Mouse (Mus musculus) megakaryocyte, embryonic 14.5 days (primary cell): ENCODE data around the gene Yars.

Source experiments
- FLI1 ChIP-seq: IDR thresholded peaks from 2 replicates; pipeline ENCODE4 v1.6.1; 2012; ENCODE audit warnings: low read length, inconsistent platforms, mixed read lengths
- GATA1 ChIP-seq: IDR thresholded peaks from 3 replicates; pipeline ENCODE4 v1.6.1; 2012; ENCODE audit warnings: mixed read lengths, low read length, inconsistent platforms, borderline replicate concordance

DNA sequence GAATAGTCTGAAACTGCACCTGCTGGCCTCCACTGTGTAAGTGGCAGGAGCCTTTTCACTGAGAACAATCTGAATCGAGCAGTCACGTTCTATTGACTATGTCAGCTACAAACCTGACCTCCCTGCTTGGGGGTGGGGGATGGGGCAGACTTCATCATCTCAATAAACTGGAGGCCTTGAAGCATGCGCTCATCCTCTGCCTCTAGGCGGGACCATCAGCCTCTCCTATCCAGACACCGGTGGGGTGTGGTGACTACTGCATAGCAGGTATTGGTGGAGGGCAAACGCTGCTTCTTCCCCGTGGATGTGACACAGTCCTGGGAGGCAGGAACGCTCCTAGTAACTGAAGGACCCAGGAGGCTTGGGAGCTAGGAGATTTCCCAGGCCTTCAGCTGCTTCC is 41.4 kb downstream of the Yars start:
- no peak for TF ChIP-seq FLI1
- TF ChIP-seq GATA1 = no peak
